Mouse (Mus musculus) lung, adult 2 months (tissue): ENCODE results near the gene Serpina16.

Experiments
- CTCF ChIP-seq: fragments of 200-500 bp; IDR thresholded peaks from 2 replicates; pipeline ENCODE4 v1.5.1; 2011; ENCODE audit warnings: mild to moderate bottlenecking, low read length, control low read depth; ENCODE audit not compliant: insufficient read depth
- POLR2A ChIP-seq: fragments of 200-500 bp; IDR thresholded peaks from 2 replicates; pipeline ENCODE4 v1.6.1; 2011; ENCODE audit warnings: low read depth, mild to moderate bottlenecking, control low read depth, low read length, borderline replicate concordance; ENCODE audit errors: extremely low read depth

GRCm38 (mm10) chr12:103659171-103659570 lies 16.8 kb downstream of the Serpina16 start:
- TF ChIP-seq POLR2A = no peak
- TF ChIP-seq CTCF = no peak
